Mouse (Mus musculus): ENCODE measurements around the gene Tnfaip1. TPM values are rescaled to one million over a fixed set of nuclear protein-coding genes. Genes with fewer than 3 reads are reported as not detected.

The Tnfaip1 gene
- polyA plus RNA-seq, 1 experiment from 2014 or later, result 56.1 TPM

- Histone ChIP-seq H3K9ac (replicated peaks) (no peak overlapping the region), H3K27me3 (replicated peaks) (no peaks in the 10 kb centered on the region), H3K4me3 (replicated peaks) (no peak overlapping the region), H3K36me3 (peaks cover 63% of the 10 kb centered on the region), H3K4me2 (no peak overlapping the region), H3K4me1 (peaks cover 23% of the 10 kb centered on the region), H3K9me3 (replicated peaks) (no peaks in the 10 kb centered on the region), H3K27ac (replicated peaks) (no peak overlapping the region)
- 77% methylated on average over 2 of the region's 2 CpGs for WGBS
- no peak for ATAC-seq (ENCODE audit: low FRiP score)
Measured at GRCm38 (mm10) chr11:78515549-78516325, 20.4 kb downstream of the Tnfaip1 start.

DNA sequence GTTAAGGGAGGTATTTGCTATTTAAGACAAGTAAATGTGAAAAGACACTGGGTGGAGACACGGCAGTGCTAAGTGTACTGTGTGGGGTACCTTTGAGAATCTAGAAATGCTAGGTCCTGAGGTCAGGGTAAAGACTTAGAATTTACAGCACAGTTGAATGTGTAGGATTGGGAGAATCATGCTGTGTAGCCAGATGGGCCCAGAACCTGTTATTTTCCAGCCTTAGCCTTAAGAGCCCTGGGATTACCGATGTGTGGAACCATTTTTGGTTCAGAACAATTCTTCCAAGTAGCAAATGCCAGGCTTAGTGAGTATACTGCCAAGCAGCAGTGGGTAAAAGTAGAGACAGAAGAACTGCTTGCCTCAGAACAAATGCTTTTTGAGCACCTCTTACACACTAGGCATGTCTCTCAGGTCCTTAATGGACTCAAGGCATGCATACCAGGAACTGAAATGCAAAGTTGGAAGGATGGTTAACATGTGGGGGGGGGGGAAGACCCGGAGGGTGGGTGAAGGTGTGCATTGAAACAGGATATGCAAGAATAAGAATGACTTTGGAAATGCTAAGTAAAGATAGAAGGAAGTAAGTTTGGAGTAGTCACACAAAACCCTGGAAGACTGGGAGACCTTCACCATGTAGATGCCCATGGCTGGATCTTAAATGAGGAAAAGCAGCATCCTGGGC lies 22.9 kb downstream of the Tnfaip1 start:
- Histone ChIP-seq H3K4me2 (peak overlapping the region; percentile 93), H3K27me3 (replicated peaks) (no peaks in the 10 kb centered on the region), H3K36me3 (peaks cover 50% of the 10 kb centered on the region), H3K4me1 (peaks cover 23% of the 10 kb centered on the region), H3K9me3 (replicated peaks) (no peaks in the 10 kb centered on the region), H3K4me3 (replicated peaks) (peak overlapping the region; percentile 79), H3K9ac (replicated peaks) (peak overlapping the region; percentile 99), H3K27ac (replicated peaks) (no peak overlapping the region)
- no peak for ATAC-seq (ENCODE audit: low FRiP score)
- WGBS, result 74% methylated on average over 3 of the region's 3 CpGs

GRCm38 (mm10) chr11:78512025-78512957 lies 23.8 kb downstream of the Tnfaip1 start, which contains the start of the genes Tmem199 and Poldip2:
TSS of gene Tmem199 (minus strand) at chr11:78512172.
TSS of gene Poldip2 (plus strand) at chr11:78512193.
- H3K27ac ChIP-seq (replicated peaks), result peak within 1 kb of the TSS; percentile 88
- WGBS, result under 1% methylated on average over 63 of the region's 67 CpGs
- no peaks in the 10 kb centered on the region for H3K27me3 ChIP-seq (replicated peaks)
- H3K4me2 ChIP-seq, result peak within 1 kb of the TSS; percentile 93
- no peaks in the 10 kb centered on the region for H3K9me3 ChIP-seq (replicated peaks)
- peak; percentile 95 for ATAC-seq (ENCODE audit: low FRiP score)
- H3K9ac ChIP-seq (replicated peaks), result peak within 1 kb of the TSS; percentile 99
- H3K36me3 ChIP-seq, result peaks cover 52% of the 10 kb centered on the region
- H3K4me1 ChIP-seq, result peaks cover 23% of the 10 kb centered on the region
- peak within 1 kb of the TSS; percentile 79 for H3K4me3 ChIP-seq (replicated peaks)

GRCm38 (mm10) chr11:78509148-78509547 lies 27.0 kb downstream of the Tnfaip1 start:
- no peaks in the 10 kb centered on the region for H3K27me3 ChIP-seq (replicated peaks)
- H3K27ac ChIP-seq (replicated peaks), result no peak overlapping the region
- H3K9me3 ChIP-seq (replicated peaks), result no peaks in the 10 kb centered on the region
- no peak overlapping the region for H3K4me3 ChIP-seq (replicated peaks)
- H3K9ac ChIP-seq (replicated peaks), result no peak overlapping the region
- H3K4me2 ChIP-seq, result no peak overlapping the region
- ATAC-seq (ENCODE audit: low FRiP score), result no peak
- peaks cover 18% of the 10 kb centered on the region for H3K4me1 ChIP-seq
- WGBS, result 88% methylated on average over 5 of the region's 5 CpGs
- peaks cover 44% of the 10 kb centered on the region for H3K36me3 ChIP-seq

DNA sequence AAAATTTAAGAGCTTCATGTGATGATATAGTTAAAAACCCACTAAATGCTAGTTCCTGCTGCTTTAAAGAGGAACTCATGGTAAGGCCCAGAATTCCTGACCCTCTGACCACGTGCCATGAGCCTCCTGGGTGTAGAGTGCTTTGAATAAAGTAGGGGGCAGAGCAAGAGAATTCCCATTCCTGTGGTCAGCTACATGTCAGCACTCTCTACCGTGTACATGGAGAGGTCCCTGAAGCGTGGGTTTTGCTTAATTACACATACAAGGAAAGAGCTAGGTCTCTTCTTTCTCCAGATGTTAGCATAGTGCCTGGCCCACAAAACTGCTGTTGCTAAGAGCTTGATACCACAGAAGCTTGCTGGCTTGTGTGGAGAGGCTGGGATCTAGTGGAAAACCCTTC lies 30.7 kb downstream of the Tnfaip1 start:
- no peak overlapping the region for H3K9ac ChIP-seq (replicated peaks)
- H3K27ac ChIP-seq (replicated peaks), result no peak overlapping the region
- H3K4me3 ChIP-seq (replicated peaks), result no peak overlapping the region
- H3K9me3 ChIP-seq (replicated peaks), result no peaks in the 10 kb centered on the region
- peaks cover 6% of the 10 kb centered on the region; the same call in 1 of the 2 replicates for H3K27me3 ChIP-seq (replicated peaks)
- ATAC-seq (ENCODE audit: low FRiP score), result no peak
- H3K4me1 ChIP-seq, result no peaks in the 10 kb centered on the region
- no peak overlapping the region for H3K4me2 ChIP-seq
- WGBS, result 87% methylated on average over 3 of the region's 3 CpGs
- H3K36me3 ChIP-seq, result peaks cover 41% of the 10 kb centered on the region

DNA sequence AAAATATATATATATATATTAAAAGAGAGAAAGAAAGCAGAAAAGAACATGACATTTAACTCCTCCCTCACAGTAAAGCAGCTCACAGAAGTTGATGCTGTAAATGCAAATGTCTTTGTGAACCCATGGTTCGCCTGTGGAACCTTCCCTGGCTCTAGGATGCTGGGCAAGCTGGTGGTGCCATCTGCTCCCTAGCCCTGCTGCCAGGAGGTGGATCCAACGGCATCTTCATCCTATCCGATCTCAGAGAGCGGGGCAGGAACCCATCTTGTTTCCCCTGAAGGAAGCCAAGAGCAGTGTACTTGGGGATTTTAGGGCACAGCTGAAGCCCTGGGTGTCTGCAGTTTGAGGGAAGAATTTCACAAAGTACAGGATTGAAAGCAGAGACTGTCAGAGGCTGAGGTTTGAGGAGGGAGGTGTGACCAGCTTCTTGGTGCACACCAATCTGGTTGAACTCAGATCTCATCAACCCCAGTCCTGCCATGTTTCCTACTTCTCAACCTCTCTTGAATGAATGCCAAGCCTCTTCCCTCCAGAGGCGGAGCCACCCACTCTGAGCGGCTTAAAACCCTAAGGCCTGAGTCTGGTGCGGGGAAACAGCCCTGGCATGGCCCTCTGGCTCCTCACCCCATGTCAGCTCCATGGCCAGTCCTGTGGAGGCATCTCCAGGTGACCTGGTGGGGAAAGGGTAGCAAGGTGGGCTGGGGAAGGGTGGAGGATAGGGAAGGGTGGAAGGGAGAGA lies 33.1 kb downstream of the Tnfaip1 start, which contains the start of gene Sebox:
TSS of gene Sebox (plus strand) at position 539 of the 742 bp plus-strand sequence.
- 66% methylated on average over 7 of the region's 7 CpGs for WGBS
- Histone ChIP-seq H3K9me3 (replicated peaks) (no peaks in the 10 kb centered on the region), H3K4me3 (replicated peaks) (no peak within 1 kb of the TSS), H3K27me3 (replicated peaks) (peaks cover 19% of the 10 kb centered on the region), H3K36me3 (peaks cover 27% of the 10 kb centered on the region), H3K4me1 (peaks cover 4% of the 10 kb centered on the region), H3K4me2 (no peak within 1 kb of the TSS), H3K9ac (replicated peaks) (no peak within 1 kb of the TSS), H3K27ac (replicated peaks) (no peak within 1 kb of the TSS)
- no peak for ATAC-seq (ENCODE audit: low FRiP score)

- WGBS, result 87% methylated on average over 20 of the region's 20 CpGs
- Histone ChIP-seq H3K9me3 (replicated peaks) (no peaks in the 10 kb centered on the region), H3K4me3 (replicated peaks) (no peak overlapping the region), H3K4me1 (peaks cover 13% of the 10 kb centered on the region), H3K9ac (replicated peaks) (no peak overlapping the region), H3K27ac (replicated peaks) (no peak overlapping the region), H3K4me2 (no peak overlapping the region), H3K27me3 (replicated peaks) (peaks cover 19% of the 10 kb centered on the region), H3K36me3 (peaks cover 13% of the 10 kb centered on the region)
- ATAC-seq (ENCODE audit: low FRiP score), result no peak
Measured at GRCm38 (mm10) chr11:78501529-78501928, 34.6 kb downstream of the Tnfaip1 start.

DNA sequence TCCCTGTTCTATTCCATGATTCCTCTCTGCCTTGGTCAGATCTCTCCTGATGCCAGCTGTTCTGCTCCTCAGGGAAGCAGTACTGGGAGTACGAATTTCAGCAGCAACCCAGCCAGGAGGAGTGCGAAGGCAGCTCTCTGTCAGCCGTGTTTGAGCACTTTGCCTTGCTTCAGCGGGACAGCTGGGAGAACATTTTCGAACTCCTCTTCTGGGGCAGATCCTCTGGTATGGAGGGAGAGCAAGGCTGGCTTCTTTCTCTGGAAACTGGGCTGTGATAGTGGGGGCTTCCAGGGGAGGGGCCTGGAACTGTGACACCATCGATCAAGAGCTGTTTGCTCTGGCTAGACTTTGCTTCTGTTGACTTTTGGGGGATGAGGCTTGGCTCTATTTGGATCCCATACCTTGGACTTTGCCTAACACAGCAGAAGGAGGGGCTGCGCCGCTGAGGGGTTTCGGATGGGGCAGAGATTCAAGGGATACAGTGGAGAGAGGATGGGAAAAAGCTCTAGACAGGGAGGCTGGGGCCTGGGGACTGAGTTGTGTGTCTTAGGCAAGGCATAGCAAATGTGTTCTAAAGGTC lies 35.4 kb downstream of the Tnfaip1 start:
- 80% methylated on average over 9 of the region's 9 CpGs for WGBS
- Histone ChIP-seq H3K9me3 (replicated peaks) (no peaks in the 10 kb centered on the region), H3K36me3 (peaks cover 4% of the 10 kb centered on the region), H3K4me2 (peak overlapping the region; percentile 15), H3K4me3 (replicated peaks) (peak overlapping the region; percentile 14), H3K9ac (replicated peaks) (no peak overlapping the region), H3K27me3 (replicated peaks) (peaks cover 19% of the 10 kb centered on the region), H3K27ac (replicated peaks) (no peak overlapping the region), H3K4me1 (peaks cover 21% of the 10 kb centered on the region)
- no peak for ATAC-seq (ENCODE audit: low FRiP score)

GRCm38 (mm10) chr11:78499543-78499942 lies 36.6 kb downstream of the Tnfaip1 start:
- Histone ChIP-seq H3K4me3 (replicated peaks) (peak overlapping the region; percentile 10; the same call in 1 of the 2 replicates), H3K9me3 (replicated peaks) (no peaks in the 10 kb centered on the region), H3K4me2 (peak overlapping the region; percentile 0; the same call in 1 of the 2 replicates), H3K27me3 (replicated peaks) (peaks cover 19% of the 10 kb centered on the region), H3K4me1 (peaks cover 33% of the 10 kb centered on the region), H3K27ac (replicated peaks) (0 out of 2 replicates have a peak overlapping the region, but pooled peaks have one; percentile 45), H3K9ac (replicated peaks) (no peak overlapping the region), H3K36me3 (no peaks in the 10 kb centered on the region)
- WGBS, result 56% methylated on average over 16 of the region's 16 CpGs
- ATAC-seq (ENCODE audit: low FRiP score), result no peak

DNA sequence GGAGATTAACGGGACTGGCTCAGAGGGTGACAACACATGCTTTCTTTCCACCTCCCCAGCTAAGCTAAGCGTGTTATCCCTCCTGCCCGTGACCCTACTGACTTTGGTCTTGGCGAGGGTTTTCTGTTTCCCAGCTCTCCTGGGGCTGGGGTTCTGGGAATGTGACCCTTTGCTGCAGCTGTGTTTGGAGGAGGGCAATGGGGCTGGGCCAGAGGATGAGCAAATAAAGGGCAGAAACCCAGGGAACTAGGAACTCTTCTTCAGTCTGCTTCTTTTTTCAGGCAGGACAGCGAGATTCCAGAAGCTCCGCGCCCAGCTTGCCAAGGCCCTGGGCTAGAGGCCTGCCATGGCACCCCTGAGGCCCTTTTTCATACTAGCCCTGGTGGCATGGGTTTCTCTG lies 37.1 kb downstream of the Tnfaip1 start, which contains the start of gene Vtn:
TSS of gene Vtn (plus strand) at position 88 of the 400 bp plus-strand sequence.
- Histone ChIP-seq H3K27ac (replicated peaks) (peak within 1 kb of the TSS; percentile 92), H3K4me1 (peaks cover 38% of the 10 kb centered on the region), H3K9ac (replicated peaks) (peak within 1 kb of the TSS; percentile 50), H3K9me3 (replicated peaks) (no peaks in the 10 kb centered on the region), H3K4me2 (peak within 1 kb of the TSS; percentile 70), H3K4me3 (replicated peaks) (peak within 1 kb of the TSS; percentile 68), H3K27me3 (replicated peaks) (peaks cover 19% of the 10 kb centered on the region), H3K36me3 (no peaks in the 10 kb centered on the region)
- 60% methylated on average over 7 of the region's 7 CpGs for WGBS
- no peak for ATAC-seq (ENCODE audit: low FRiP score)
